Mouse (Mus musculus) layer of hippocampus, adult 8-10 months (tissue): ENCODE results near the gene Ctdnep1. TPM values are rescaled to one million over a fixed set of nuclear protein-coding genes. Genes with fewer than 3 reads are reported as not detected.
"Not testable (repeated sequence)": the region's sequence is repeated elsewhere in the genome, so short reads cannot be mapped to it uniquely, and the experiment has no call there.

Source experiments
- DNase-seq, 2 experiments: peaks; one replicate each; pipeline ENCODE4 v3.0.0; 2022; ENCODE audit warnings: low spot score in 2 of 2
- total RNA-seq, 4 experiments: library from RNA; stranded (reverse); gene quantifications; 2 replicates each; pipeline ENCODE4 v1.2.4; 2022

Ctdnep1 gene
- total RNA-seq, 4 experiments from 2014 or later: 108 to 123 (median 119) TPM

DNA sequence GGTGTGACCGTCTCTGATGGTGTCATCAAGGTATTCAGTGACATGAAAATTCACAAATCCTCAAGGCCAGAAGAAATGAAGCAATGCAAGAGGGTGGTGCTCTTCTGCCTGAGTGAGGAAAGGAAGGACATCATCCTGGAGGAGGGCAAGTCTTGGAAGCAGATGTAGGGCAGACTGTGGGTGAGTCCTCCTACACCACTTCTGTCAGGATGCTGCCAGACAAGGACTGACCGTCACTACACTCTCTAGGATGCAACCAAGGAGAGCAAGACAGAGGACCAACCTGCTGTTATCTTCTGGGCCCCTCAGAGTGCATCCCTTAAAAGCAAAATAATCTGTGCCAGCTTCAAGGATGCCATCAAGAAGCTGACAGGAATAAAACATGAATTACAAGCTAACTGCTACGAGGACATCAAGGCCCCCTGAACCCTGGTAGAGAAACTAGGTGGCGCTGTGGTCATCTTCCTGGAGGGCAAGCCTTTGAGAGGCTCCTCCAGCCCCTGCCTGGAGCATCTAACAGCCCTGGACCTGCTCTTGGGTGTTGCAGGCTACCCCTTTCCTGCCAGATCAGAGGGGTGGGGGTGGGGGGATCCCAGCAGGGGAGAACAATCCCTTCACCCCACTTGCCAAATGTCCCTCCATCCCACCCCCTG, 30.0 kb upstream of the Ctdnep1 start:
- DNase-seq: no peak

DNA sequence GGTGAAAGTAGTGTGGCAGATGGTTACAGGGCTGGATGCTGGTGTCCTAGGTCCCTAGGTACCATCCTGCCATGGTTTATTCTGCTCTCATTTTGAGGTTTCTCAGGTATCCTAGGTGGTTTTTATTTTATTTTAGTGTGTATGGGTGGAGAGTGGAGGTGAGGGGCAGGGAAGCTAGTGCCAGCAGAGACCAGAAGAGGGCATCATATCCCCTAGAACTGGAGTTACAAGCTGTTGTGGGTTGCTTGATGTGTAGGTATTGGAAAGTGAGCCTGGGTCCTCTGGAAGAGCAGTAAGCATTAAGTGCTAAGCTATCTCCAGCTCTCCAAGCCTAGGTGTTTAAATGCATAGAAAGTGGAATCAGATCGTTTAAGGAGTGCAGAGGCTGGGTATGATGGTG, 28.7 kb upstream of the Ctdnep1 start:
- no peak for DNase-seq

DNA sequence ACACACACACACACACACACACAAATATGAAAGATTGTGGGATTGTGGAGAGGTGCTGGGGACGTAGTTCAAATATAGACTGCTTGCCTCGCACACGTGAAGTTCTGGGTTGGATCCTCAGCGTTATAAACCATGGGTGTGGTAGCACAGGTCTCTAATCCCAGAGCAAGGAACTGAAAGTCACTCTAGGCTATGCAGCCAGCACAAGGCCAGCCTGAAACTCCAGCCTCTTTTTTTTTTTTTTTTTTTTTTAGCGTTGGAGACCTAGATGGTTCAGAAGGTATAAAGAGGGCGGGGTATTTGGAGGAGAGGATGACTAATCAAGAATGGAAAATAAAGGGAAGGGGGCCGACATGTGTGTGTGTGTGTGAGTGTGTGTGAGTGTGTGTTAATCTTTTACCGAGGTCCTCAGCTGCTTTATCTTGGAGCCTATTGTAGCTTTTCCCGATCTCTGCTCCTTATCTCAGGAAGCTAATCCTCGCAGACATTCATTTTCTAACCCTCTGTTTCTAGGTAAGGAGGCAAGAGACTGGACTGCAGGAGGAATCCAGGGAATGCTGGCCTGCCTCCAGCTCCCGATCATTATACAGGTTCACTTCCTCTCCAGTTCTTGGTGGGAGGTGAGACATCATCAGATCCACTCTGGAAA, 27.6 kb upstream of the Ctdnep1 start:
- DNase-seq: no peak

DNA sequence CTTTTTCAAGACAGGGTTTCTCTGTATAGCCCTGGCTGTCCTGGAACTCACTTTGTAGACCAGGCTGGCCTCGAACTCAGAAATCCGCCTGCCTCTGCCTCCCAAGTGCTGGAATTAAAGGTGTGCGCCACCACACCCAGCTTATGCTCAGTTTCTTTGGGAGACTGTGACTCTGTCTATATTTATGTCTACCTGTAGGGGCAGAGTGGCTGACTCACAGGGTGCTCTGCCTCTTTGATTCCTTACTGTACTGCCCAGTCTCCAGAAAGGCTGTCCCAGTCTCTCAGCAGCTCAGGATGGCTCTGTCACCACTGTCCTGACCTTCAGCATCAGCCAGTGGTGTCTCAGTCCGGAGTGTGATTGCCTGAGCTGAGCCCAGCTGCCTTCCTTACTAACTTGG, 25.3 kb upstream of the Ctdnep1 start:
- DNase-seq: not testable (repeated sequence)

DNA sequence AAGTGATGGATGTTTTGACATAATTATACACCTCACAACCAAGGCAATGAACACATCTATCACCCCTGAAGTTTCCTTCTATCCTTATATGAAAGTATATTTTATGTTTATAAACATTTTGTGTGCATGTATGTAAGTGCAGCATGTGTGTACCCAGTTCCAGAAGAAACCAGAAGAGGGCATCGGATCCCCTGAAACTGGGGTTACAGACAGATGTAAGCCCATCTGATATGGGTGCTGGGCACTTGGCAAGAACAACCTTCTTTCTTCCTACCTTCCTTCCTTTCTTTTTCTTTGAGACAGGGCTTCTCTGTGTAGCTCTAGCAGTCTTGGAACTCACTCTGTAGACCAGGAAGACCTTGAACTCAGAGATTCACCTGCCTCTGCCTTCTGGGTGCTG, 24.7 kb upstream of the Ctdnep1 start:
- DNase-seq: no peak

DNA sequence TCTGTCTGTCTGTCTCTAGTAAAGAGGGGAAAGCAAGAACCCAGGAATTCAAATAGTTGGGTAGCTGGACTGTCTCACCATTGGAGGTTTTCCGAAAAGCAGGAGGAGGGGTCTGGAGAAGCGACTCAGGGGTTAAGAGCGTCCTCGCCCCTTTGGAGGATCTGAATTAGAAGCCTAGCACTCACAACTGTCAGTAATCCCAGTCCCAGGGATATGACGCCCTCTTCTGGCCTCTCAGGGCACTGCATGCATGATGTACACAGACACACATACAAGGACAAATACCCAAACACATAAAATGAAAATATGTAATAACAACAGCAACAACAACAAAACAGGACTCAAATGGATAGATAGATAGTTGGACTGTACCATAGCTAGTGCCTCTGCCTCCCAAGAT, 20.3 kb upstream of the Ctdnep1 start:
- no peak for DNase-seq

DNA sequence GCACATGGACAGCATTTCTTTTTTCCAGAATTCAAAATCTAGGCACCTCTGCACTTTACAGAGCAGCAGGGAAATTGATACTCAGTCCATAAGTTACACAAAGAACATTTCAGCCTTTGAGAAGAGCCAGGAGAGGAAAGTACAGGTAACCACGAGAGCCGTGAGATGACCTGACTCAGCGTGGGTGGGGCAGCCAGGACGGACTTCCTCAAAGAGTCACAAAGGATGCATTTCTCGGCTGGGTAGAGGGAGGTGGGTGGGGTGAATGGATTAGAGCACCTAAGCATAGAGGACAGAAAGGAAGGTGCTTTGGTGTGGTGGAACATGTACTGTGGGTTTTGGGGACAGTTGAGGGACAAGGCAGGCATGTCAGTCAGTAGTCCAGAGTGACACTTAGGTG, 19.1 kb upstream of the Ctdnep1 start:
- DNase-seq: no peak

DNA sequence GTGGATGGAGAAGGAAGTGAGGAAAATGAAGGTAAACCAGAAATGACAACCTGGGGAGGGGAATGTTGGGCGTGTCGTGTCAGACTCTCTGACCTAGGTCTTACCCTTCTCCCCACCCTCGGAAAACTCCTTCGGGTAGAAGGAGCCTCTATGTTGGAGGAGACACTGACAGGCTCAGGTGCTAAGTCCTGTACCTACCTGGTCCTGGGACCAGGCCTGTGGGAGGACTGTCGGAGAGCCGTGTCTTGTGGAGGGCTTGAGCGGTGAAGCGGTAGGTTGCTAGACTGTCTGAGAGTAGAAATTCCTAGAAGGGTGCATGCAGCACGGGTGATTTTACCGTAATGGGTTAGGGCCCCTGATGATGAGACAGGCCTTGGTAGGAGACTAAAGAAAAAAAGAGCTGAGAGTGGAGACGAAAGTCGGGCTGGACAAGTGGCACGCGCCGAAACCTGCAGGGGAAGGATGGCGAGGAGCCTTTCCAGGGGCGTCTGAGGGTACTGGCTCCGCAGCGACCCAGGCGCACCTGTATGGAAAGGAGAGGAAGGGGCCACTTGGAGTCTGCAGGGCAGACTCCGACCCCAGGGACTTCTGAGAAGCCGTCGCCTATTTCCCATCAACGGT, 16.2 kb upstream of the Ctdnep1 start, which contains the start of gene Cldn7:
Gene Cldn7 (plus strand): TSS at position 130 of the 621 bp plus-strand sequence.
- no peak for DNase-seq

DNA sequence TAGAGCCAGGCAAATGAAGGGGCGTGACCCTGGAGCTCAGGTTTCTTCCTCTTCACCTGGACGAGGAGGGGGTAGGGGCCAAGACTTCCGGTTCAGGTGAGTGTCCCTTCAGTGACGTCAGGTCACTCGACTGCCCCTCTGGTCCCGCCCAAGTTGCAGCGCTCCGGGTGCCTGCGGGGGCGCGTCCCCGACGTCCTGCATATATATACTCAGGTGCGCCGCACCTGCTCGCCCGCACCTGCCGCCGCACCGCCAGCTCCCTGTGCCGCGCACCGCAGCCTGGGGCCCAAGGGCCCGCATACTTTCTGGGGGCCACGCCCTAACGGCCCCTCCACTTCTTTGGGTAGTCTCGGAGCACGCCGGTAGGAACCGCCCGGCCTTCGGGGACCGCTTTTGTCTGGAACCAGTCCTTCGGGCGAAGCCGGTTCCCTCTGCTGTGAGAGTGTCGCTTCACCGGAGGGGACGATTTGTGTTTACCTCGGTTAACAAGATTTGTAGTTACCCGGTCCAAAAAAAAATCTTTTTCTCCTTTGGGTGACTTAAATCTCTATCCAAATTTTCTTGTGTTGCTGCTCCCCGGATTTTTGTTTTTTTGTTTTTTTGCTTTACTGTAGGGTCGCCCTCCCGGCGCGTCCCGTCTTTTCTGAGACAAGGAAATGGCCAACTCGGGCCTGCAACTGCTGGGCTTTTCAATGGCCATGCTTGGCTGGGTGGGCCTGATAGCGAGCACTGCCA, 15.5 kb upstream of the Ctdnep1 start:
- DNase-seq: no peak

DNA sequence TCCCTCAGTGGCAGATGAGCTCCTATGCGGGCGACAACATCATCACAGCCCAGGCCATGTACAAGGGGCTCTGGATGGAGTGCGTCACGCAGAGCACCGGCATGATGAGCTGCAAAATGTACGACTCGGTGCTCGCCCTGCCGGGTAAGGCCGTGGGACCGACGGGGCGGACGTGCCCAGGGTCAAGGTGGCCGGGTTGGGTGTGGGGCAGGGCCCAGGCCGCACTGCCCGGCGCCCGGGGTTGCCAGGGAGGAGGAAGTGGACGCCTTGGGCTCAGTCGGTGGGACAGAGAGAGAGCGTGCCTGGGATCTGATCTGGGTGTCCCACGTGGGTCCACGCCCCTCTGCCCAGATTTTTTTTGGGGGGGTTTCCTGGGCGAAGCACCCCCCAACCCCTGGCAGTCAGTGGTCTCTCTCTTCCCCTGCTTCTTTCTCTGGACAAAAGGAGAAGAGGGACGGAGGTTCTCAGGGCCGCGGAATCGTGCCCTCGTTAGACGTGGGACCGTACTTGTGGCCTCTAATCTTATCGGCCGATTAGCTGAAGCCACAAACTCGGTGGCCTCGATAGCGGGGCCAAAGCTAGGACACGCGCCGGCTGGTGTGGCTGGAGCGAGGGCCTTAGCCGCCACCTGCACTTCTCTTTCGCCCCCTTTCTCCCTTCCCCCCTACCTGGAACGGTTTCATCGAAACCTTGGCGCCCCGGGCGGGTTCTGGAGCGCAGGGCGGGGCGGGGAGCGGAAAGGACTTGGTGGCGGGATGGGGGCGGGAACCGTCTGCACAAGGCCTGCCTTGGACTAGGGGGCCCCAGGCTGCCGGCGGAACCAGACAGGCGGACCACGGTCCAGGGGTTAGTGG, 14.7 kb upstream of the Ctdnep1 start:
- DNase-seq: no peak

DNA sequence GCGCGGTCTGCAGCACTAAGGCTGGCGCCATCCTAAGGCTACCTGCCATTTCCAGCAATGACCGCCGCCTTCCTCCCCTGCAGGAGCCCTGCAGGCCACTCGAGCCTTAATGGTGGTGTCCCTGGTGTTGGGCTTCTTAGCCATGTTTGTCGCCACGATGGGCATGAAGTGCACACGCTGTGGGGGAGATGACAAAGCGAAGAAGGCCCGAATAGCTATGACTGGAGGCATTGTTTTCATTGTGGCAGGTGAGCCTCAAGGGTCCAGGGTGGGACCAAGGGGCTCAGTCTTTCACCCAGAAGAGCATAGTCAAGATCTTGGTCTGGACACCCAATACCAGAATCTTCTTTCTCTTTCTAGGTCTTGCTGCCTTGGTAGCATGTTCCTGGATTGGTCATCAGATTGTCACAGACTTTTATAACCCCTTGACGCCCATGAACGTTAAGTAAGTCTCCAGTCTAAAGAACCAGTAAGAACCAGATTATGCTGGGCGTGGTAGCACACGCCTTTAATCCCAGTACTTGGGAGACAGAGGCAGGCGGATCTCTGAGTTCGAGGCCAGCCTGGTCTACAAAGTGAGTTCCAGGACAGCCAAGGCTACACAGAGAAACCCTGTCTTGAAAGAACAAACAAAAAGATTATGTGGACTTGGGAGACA, 14.0 kb upstream of the Ctdnep1 start:
- DNase-seq: no peak

DNA sequence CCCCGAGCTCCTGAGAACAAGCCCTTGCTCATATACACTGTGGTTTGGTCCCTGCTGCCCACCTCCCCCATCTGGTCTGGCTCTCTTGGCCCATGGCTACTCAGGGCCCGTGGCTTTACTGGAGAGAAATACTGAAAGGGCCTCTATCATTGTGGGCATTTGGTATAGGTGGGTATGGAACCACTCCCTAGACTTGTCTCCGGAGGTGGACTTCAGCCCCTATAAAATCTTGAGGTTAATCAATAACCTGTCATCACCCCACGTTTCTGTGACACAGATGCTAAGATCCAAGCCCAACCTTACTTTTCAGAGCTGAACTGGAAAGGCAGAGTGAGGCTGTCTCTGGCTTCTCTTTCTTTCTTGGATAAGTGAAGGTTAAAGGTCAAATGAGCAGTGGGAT, 12.2 kb upstream of the Ctdnep1 start:
- DNase-seq: no peak

DNA sequence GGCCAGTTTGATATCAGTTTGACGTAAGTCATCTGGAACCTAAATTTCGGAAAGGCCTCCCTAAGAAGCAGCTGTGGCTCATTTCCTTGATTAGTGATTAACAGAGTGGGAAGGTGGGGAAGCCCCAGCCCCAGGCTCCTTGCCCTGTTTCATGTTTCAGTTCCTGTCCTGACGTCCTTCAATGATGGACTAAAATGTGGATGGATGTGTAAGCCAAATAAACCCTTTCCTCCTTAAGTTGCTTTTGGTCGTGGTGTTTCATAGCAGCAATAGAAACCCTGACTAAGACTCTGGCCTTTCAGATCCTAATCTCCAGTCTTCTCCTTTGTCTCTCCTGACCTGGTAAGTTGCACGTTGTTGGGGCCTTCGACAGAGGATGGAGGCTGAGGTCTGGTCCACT, 10.7 kb upstream of the Ctdnep1 start:
- DNase-seq: no peak

DNA sequence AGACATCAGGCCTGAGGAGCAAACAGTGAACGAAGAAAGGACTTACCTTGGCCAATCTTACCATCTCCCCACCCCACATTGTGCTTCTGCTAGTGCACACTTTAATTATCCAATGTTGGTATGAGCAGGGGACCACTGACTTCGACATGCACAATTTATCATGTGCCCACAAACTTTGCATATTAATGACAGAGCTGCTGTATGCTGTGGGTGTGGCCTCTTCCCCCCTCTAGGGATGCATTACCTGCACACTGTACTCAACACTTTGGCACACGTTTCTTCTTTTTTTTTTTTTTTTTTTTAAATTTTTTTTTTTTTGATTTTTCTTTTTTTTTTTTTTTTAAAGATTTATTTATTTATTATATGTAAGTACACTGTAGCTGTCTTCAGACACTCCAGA, 10.2 kb upstream of the Ctdnep1 start:
- no peak for DNase-seq

DNA sequence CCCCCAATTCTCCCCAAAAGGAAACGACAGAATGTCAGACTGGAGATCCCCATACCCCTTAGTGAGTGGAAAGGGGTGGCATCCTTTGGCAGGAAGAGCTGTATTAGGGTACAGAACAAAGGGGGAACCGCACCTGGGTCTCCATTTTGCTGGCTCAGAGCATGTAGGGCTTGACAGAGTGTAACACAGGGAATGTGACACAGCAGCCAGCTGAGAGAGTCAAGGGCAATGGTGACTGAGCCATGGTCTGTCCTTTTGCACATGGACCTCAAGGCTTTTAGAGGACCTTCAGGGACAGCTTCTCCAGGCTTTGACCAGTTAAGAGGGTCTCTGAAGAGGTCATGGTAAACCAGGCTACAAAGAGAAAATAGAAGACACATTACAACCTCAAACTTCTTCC, 6.0 kb upstream of the Ctdnep1 start:
- no peak for DNase-seq

DNA sequence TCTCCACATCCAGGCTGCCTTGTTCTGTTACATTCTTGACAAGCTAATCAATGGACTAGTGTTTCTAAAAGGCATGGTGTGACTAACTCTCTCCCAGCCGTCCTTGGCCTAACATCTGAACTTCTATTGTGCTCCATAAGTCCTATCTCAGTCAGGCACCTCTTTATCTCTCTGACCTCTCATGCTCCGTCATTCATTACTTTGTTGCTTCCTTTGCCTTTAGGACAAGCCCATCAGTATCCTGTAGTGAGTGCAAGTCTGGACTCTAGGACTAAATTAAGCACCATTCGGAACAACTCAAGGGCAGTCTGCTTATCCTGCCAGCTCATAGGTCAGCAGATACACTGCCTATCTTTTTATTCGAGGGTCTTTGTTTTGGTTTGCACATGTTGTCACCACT, 4.7 kb upstream of the Ctdnep1 start:
- no peak for DNase-seq

DNA sequence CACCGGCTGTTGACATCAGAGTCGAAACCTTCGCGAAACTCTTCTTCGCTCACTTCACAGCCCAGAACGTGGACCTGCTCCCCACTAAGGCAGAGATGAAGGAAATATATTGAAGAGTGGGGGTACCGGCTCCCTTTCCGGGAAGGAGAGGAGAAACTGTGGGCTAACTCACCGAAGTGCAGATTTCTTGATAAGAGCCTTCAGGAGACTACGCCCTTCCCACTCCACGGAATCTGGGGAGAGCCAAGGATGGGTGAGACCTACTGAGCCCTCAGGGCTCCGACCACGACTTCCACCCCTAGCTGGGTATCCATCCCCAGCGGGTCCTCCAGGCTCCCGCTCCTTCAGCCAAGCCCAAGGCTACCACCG, 1.1 kb upstream of the Ctdnep1 start:
- DNase-seq: no peak

DNA sequence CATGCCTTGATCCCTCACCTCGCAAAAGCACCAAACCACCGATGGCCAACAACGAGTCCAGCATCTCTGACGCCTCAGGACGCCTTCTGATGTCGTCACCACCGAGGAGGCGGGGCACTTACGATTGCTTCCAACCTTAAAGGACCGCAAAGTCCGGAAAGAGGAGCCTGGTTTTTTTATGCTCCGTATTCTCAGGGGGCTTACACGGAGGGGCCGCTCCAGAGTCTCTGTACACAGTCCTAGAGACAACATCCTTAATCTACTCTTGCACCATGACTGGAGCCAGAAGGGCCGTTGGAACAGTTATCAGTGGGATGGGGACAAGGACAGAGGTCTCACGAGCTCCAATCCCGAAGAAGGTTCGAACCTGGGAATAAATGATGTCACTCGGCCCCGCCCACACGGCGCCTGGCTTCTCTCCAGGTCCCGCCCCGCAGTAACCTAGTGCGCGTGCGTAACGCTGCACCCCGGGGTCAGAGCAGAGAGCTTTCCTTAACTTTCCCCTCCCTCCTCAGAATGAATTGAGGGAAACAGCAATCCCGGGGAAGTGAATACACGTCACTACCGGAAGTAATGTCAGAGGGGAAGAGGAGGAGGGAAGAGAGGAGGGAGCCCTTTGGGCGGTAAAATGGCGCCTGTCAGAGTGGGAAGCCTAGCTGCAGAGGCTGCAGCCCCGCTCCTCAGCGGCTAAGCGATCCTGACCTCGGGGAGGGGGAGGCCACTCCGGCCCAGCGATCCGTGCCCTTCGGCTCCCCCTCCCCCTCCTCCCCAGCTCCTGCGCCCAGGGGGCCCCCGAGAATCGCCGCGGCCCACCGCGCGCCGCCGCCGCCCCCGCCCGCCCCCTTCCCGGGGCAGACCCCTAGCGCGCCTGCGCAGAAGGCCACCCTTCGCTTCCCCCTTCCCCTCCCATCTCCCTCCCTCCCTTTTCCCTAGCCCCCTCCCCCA, 488 bp upstream of the Ctdnep1 start:
- peak; percentile 98 to 99 for DNase-seq

DNA sequence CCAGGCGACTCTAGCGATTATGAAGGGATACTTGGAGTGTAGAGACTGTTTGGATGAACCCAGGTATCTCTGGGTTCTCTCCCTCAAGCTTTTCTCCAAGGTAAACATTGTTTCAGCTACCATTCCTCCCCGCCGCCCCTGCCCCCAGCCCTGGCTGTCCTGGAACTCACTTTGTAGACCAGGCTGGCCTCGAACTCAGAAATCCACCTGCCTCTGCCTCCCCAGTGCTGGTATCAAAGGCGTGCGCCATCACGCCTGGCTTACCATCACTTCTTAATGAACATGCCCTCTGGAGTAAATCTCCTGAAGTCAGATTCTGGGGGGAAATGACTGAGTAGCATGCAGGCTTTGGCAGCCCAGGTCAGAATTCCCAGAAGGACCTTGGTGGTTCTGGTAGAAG, 1.3 kb downstream of the Ctdnep1 start, which contains the start of gene Elp5:
Gene Elp5 (minus strand): TSS at position 293 of the 400 bp plus-strand sequence.
- no peak for DNase-seq

DNA sequence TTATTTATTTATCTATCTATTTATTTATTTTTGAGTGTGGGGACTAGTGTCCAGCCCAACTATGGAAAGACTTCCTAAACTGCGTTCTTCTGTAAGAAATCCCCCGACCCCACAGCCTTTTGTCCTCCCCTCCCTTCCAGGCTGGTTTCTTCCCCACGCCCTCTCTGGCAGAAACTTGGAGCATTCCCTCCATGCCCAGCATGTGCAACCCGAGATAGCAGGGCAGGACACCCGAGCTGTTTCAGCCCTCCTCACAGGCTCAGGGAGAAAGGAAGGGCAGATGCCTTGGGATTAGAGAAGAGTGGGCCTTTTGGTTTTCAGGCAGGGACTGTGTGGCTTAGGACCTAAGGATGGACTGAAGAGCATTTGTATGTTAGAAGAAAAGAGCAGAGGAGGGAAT, 1.9 kb downstream of the Ctdnep1 start:
- no peak for DNase-seq
